Mouse (Mus musculus) intestine, embryonic 16.5 days (tissue): ENCODE results near the gene Il6st. TPM values are rescaled to one million over a fixed set of nuclear protein-coding genes. Genes with fewer than 3 reads are reported as not detected.
A peak's percentile ranks its signal among the peaks of the same experiment; 100 is the strongest.

Experiments used
- ATAC-seq: fragments of 200-750 bp; cut with Nextera tagmentation; 2 replicates; pipeline ENCODE4 v1.8.0; 2017; ENCODE audit warnings: moderate TSS enrichment, moderate library complexity
- H3K27ac ChIP-seq: fragments of 300-500 bp; sonication (generic); 2 replicates; pipeline ENCODE4 v1.5.1; 2014; ENCODE audit warnings: mild to moderate bottlenecking, low read length
- H3K27me3 ChIP-seq: fragments of 300-500 bp; sonication (generic); replicated peaks from 2 replicates; pipeline ENCODE4 v1.6.1; 2014; ENCODE audit warnings: low read length, control low read depth, mixed read lengths; ENCODE audit not compliant: control insufficient read depth, insufficient read depth
- H3K36me3 ChIP-seq: fragments of 300-500 bp; sonication (generic); 2 replicates; pipeline ENCODE4 v1.6.1; 2014; ENCODE audit warnings: low read length, control low read depth; ENCODE audit not compliant: control insufficient read depth, insufficient read depth
- H3K4me1 ChIP-seq: fragments of 300-500 bp; sonication (generic); 2 replicates; pipeline ENCODE4 v1.6.1; 2014; ENCODE audit warnings: low read length, control low read depth, mixed read lengths; ENCODE audit not compliant: control insufficient read depth, insufficient read depth
- H3K4me2 ChIP-seq: fragments of 300-500 bp; sonication (generic); 2 replicates; pipeline ENCODE4 v1.6.1; 2014; ENCODE audit warnings: low read depth, low read length, control low read depth
- H3K4me3 ChIP-seq: fragments of 300-500 bp; sonication (generic); 2 replicates; pipeline ENCODE4 v1.5.1; 2014; ENCODE audit warnings: mild to moderate bottlenecking, low read length
- H3K9ac ChIP-seq: fragments of 300-500 bp; sonication (generic); 2 replicates; pipeline ENCODE4 v1.6.1; 2014; ENCODE audit warnings: low read depth, low read length
- H3K9me3 ChIP-seq: fragments of 300-500 bp; sonication (generic); 2 replicates; pipeline ENCODE4 v1.6.1; 2016; ENCODE audit warnings: low read length, control low read depth; ENCODE audit not compliant: control insufficient read depth
- WGBS: fragments of 180-500 bp; shearing (Covaris S2); extraction: QIAGEN DNeasy Blood & Tissue Kit; methylation state at CpG from one replicate; pipeline ENCODE4 v1.1.7; 2014; 5-methylcytosine and 5-hydroxymethylcytosine counted together
- polyA plus RNA-seq: library from polyadenylated mRNA; unstranded; fragments of >200 nt; fragmentation: Nextera tagmentation; extraction: Ambion mirVana; gene quantifications from 2 replicates; pipeline ENCODE4 v1.2.1, GENCODE M21; 2015

Il6st gene
- polyA plus RNA-seq, 1 experiment from 2014 or later: 24.5 TPM

- Histone ChIP-seq H3K36me3 (no peaks in the 10 kb centered on the region), H3K9me3 (no peaks in the 10 kb centered on the region), H3K9ac (no peak overlapping the region), H3K4me2 (no peak overlapping the region), H3K27me3 (no peaks in the 10 kb centered on the region), H3K27ac (no peak overlapping the region), H3K4me3 (no peak overlapping the region), H3K4me1 (peaks cover 4% of the 10 kb centered on the region)
- ATAC-seq: no peak
- 84% methylated on average over 6 of the region's 6 CpGs for WGBS
Measured at GRCm38 (mm10) chr13:112459956-112460355, 3.9 kb upstream of the Il6st start.

- H3K27ac ChIP-seq: no peak overlapping the region
- no peaks in the 10 kb centered on the region for H3K36me3 ChIP-seq
- H3K9me3 ChIP-seq: no peaks in the 10 kb centered on the region
- H3K4me1 ChIP-seq: peaks cover 15% of the 10 kb centered on the region
- no peak for ATAC-seq
- no peaks in the 10 kb centered on the region for H3K27me3 ChIP-seq
- H3K9ac ChIP-seq: no peak overlapping the region
- no peak overlapping the region for H3K4me3 ChIP-seq
- WGBS: 68% methylated on average over 6 of the region's 6 CpGs
- H3K4me2 ChIP-seq: no peak overlapping the region
Measured at GRCm38 (mm10) chr13:112462411-112462987, 1.4 kb upstream of the Il6st start.

GRCm38 (mm10) chr13:112463337-112463802 lies 500 bp upstream of the Il6st start:
- Histone ChIP-seq H3K4me1 (peaks cover 15% of the 10 kb centered on the region), H3K27me3 (no peaks in the 10 kb centered on the region), H3K9ac (peak overlapping the region; percentile 92), H3K9me3 (no peaks in the 10 kb centered on the region), H3K4me3 (peak overlapping the region; percentile 86), H3K27ac (peak overlapping the region; percentile 87), H3K4me2 (peak overlapping the region; percentile 80), H3K36me3 (no peaks in the 10 kb centered on the region)
- WGBS: 3% methylated on average over 17 of the region's 17 CpGs
- ATAC-seq: peak; percentile 84

GRCm38 (mm10) chr13:112464626-112465287 lies 887 bp downstream of the Il6st start:
- peak overlapping the region; percentile 90 for H3K27ac ChIP-seq
- H3K27me3 ChIP-seq: no peaks in the 10 kb centered on the region
- no peaks in the 10 kb centered on the region for H3K9me3 ChIP-seq
- peak overlapping the region; percentile 68 for H3K4me2 ChIP-seq
- H3K4me1 ChIP-seq: peaks cover 15% of the 10 kb centered on the region
- WGBS: 4% methylated on average over 18 of the region's 18 CpGs
- no peak for ATAC-seq
- H3K4me3 ChIP-seq: peak overlapping the region; percentile 86
- no peaks in the 10 kb centered on the region for H3K36me3 ChIP-seq
- H3K9ac ChIP-seq: peak overlapping the region; percentile 92

GRCm38 (mm10) chr13:112465585-112465984 lies 1.7 kb downstream of the Il6st start:
- ATAC-seq: no peak
- Histone ChIP-seq H3K4me1 (peaks cover 15% of the 10 kb centered on the region), H3K9me3 (no peaks in the 10 kb centered on the region), H3K4me3 (peak overlapping the region; percentile 33), H3K9ac (0 out of 2 replicates have a peak overlapping the region, but pooled peaks have one; percentile 29), H3K27me3 (no peaks in the 10 kb centered on the region), H3K4me2 (peak overlapping the region; percentile 51), H3K27ac (no peak overlapping the region), H3K36me3 (no peaks in the 10 kb centered on the region)
- 52% methylated on average over 2 of the region's 2 CpGs for WGBS

GRCm38 (mm10) chr13:112466136-112466945 lies 2.5 kb downstream of the Il6st start:
- Histone ChIP-seq H3K9ac (no peak overlapping the region), H3K36me3 (no peaks in the 10 kb centered on the region), H3K4me2 (peak overlapping the region; percentile 51), H3K27ac (no peak overlapping the region), H3K27me3 (no peaks in the 10 kb centered on the region), H3K9me3 (no peaks in the 10 kb centered on the region), H3K4me3 (peak overlapping the region; percentile 33; the same call in 1 of the 2 replicates), H3K4me1 (peaks cover 15% of the 10 kb centered on the region)
- no peak for ATAC-seq
- WGBS: 67% methylated on average over 19 of the region's 19 CpGs

- H3K9me3 ChIP-seq: no peaks in the 10 kb centered on the region
- H3K4me1 ChIP-seq: peaks cover 15% of the 10 kb centered on the region
- WGBS: 77% methylated on average over 3 of the region's 3 CpGs
- no peak overlapping the region for H3K4me2 ChIP-seq
- H3K27me3 ChIP-seq: no peaks in the 10 kb centered on the region
- H3K36me3 ChIP-seq: no peaks in the 10 kb centered on the region
- no peak overlapping the region for H3K27ac ChIP-seq
- H3K4me3 ChIP-seq: no peak overlapping the region
- no peak overlapping the region for H3K9ac ChIP-seq
- ATAC-seq: no peak
Measured at GRCm38 (mm10) chr13:112466946-112467255, 3.0 kb downstream of the Il6st start.

- 83% methylated on average over 9 of the region's 9 CpGs for WGBS
- Histone ChIP-seq H3K4me1 (peaks cover 15% of the 10 kb centered on the region), H3K27ac (no peak overlapping the region), H3K4me2 (no peak overlapping the region), H3K27me3 (no peaks in the 10 kb centered on the region), H3K9me3 (no peaks in the 10 kb centered on the region), H3K36me3 (no peaks in the 10 kb centered on the region), H3K9ac (no peak overlapping the region), H3K4me3 (no peak overlapping the region)
- no peak for ATAC-seq
Measured at GRCm38 (mm10) chr13:112467384-112467783, 3.5 kb downstream of the Il6st start.

GRCm38 (mm10) chr13:112469491-112469890 lies 5.6 kb downstream of the Il6st start:
- Histone ChIP-seq H3K27me3 (no peaks in the 10 kb centered on the region), H3K4me1 (peaks cover 13% of the 10 kb centered on the region), H3K4me2 (no peak overlapping the region), H3K9ac (no peak overlapping the region), H3K9me3 (no peaks in the 10 kb centered on the region), H3K4me3 (no peak overlapping the region), H3K36me3 (no peaks in the 10 kb centered on the region), H3K27ac (no peak overlapping the region)
- no peak for ATAC-seq
- 89% methylated on average over 5 of the region's 5 CpGs for WGBS
